Mouse (Mus musculus): Measurements from ENCODE around the gene Slc36a2.

DNA sequence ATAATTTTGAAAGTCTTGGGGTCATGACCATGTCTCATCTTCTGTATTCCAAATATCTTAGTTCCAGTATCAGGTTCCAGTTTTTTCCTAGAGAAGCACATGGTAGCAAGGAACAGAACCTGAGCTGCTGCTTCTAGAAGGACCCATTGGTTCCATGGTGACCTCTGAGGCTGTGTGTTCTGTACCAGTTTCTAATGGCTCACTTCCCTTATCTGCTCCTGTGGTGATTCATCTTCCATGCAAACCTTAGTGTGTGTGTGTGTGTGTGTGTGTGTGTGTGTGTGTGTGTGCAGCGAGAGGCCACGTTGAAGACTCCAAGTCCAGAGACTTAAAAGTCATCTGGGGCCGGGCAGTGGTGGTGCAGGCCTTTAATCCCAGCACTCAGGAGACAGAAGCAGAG, 68.9 kb downstream of the Slc36a2 start:
- TF ChIP-seq POLR2A (IDR thresholded peaks at IDR 0.05; ENCODE audit: control insufficient read depth, extremely low read depth, insufficient read depth, low read length, poor library complexity) (no peak), CTCF (IDR thresholded peaks at IDR 0.05; ENCODE audit: borderline replicate concordance, control insufficient read depth, extremely low read depth, insufficient read depth, low read length, poor library complexity) (no peak)
